Mouse (Mus musculus): ENCODE results near the gene Setx.
"Not testable (repeated sequence)": the region's sequence is repeated elsewhere in the genome, so short reads cannot be mapped to it uniquely, and the experiment has no call there.

Setx gene
- long read RNA-seq, experiment 1, partial matches to known transcripts = 0 of 1 reads
- long read RNA-seq, experiment 1, other reads (novel, unspliced or antisense) = 1 of 1 reads
- long read RNA-seq, experiment 2, partial matches to known transcripts = 5 of 9 reads
- long read RNA-seq, experiment 2, other reads (novel, unspliced or antisense) = 4 of 9 reads

- intact Hi-C loops (cut with DNase I) = loop anchor here (10.0 kb wide), 1 partner anchor 59 kb away; the partner anchor contains the start of gene Ttf1
These were observed at the start of gene Setx for GRCm38 (mm10) chr2:29123907-29124569. Gene Setx, plus strand, starts transcription at chr2:29124181.

GRCm38 (mm10) chr2:29074676-29075075 lies 49.3 kb upstream of the Setx start:
- intact Hi-C loops (cut with DNase I) = no loop called here

GRCm38 (mm10) chr2:29075331-29076070 lies 48.5 kb upstream of the Setx start:
- intact Hi-C loops (cut with DNase I) = no loop called here

DNA sequence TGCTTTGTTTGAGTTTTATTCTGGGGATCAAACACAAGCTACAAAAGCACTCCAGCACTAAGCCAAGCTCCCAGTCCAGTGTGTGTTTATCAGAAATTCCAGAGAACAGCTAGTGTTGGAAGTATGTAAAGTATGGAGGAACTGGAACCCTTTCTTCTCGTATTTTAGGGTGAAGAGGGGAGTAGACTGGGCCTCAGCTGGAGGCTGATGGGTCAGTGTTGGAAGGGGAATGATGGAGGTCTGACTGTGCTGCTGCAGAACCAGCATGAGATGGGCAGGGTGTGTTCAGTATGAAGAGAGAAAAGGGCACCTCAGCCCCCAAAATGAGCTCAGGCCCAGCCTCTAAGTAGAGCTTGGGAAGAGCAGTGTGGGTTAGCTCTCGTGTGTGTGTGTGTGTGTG lies 47.8 kb upstream of the Setx start:
- intact Hi-C loops (cut with DNase I) = no loop called here

DNA sequence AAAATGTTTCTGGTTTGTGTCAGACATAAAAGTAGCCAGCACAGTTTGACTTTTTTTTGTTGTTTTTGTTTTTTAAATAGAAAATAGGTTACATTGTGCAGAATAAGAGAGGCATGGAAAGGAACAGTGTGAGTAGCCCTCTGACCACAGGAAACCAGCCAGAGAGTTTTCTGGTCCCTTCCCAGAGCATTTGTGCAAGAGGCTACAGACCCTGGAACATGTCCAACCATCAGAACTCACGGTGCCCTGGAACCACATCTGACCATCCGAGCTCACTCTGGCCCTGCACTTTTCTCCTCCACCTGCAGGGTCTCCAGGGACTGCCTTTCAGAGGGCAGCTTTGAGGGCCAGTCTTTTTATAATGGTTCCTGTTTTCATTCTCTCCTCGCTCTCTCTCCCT lies 42.0 kb upstream of the Setx start:
- intact Hi-C loops (cut with DNase I) = no loop called here

- intact Hi-C loops (cut with DNase I) = no loop called here
These were observed 38.0 kb upstream of the Setx start for GRCm38 (mm10) chr2:29086026-29086425.

GRCm38 (mm10) chr2:29089276-29089675 lies 34.7 kb upstream of the Setx start:
- intact Hi-C loops (cut with DNase I) = not testable (repeated sequence)

GRCm38 (mm10) chr2:29095674-29096073 lies 28.3 kb upstream of the Setx start:
- intact Hi-C loops (cut with DNase I) = no loop called here

DNA sequence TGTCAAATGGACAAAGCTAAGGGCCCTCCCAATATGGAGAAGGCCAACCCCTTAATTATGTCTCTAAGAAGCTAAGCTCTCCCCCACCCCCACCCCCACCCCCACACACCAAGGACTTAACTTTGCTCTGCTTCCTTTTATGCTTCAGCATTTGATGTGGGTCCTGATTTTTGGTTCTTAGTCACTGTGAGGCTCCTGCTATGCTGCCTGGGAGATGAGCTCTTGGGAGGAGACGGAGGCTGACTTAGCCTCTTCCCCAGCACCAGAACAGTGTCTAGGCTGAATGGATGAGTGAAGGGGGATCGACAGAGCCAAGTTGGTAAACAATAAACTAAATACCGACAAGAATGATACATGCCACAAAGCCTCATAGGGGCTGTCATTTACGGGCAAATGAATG lies 27.2 kb upstream of the Setx start:
- intact Hi-C loops (cut with DNase I) = no loop called here

GRCm38 (mm10) chr2:29097465-29097864 lies 26.5 kb upstream of the Setx start:
- intact Hi-C loops (cut with DNase I) = no loop called here

DNA sequence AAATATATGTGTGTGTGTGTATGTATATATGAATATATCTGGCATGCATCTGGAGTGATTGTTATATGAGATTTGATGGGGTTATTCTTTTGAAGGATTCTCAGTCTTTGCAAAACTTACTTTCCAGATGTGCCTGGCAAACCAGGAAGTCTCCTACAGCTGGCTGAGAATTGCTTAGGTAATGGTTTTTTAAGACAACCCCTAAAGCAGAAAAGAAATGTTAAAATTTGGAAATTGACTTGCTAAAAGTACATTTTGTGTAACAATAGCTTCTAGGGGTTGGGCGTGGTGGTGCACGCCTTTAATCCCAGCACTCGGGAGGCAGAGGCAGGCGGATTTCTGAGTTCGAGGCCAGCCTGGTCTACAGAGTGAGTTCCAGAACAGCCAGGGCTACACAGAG lies 26.0 kb upstream of the Setx start:
- intact Hi-C loops (cut with DNase I) = not testable (repeated sequence)

DNA sequence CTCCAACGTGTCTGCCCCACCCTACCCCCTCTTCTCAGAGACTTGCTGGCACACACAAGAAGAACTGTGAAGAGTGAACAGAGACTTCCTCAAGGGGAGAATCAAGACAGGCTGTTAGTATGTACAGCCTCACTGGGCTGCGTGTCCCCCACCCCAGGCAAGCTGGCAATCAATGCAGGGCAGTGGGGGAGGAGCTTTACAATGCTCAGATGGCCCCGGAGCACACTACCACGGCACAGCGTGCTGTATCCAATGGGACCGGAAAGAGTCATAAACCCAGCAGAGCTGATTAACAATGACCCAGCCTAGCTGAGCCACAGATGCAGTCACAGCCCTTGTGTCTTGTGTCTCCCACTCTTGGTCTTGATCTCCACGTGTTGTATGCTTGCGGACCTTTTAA lies 25.2 kb upstream of the Setx start:
- intact Hi-C loops (cut with DNase I) = no loop called here

- intact Hi-C loops (cut with DNase I) = no loop called here
These were observed 24.3 kb upstream of the Setx start for GRCm38 (mm10) chr2:29099646-29100045.

GRCm38 (mm10) chr2:29100822-29101534 lies 23.0 kb upstream of the Setx start:
- intact Hi-C loops (cut with DNase I) = no loop called here

DNA sequence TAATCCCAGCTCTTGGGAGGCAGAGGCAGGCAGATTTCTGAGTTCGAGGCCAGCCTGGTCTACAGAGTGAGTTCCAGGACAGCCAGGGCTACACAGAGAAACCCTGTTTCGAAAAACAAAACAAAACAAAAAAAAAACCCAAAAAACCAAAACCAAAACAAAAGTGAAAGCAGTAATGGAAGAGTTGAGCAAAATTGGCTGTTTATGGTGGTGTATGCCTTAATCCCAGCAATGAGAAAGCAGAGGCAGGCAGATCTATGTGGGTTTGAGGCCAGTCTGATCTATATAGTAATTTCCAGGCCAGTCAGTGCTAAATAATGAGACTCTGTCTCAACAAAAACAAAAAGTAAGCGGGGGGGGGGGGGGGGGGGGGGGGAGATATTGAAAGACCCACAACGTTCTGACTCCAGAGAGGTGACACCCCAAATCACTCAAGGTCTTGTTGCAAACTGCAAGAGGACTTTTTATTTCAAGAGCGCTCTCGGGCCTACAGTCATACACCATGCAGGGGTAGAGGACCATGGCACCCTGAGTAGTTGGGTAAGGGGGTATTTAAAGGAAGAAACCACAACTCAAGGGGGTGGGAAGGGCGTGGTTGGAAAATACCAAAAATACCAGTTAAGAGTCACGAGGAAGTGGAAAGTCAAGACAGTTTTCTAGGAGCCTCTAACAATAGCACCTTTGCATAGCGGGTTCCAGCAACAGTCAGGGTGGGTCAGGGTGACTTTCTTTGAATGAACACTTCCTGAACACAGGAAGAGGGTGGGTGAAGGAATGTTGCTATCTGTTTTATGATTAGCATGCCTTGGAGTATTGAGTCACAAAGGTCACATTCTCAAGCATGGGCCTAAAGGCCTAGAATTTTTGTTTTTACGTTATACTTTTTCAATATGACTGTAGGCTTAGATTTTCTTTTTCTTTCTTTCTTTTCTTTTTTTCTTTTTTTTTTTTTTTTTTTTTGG lies 21.3 kb upstream of the Setx start:
- intact Hi-C loops (cut with DNase I) = not testable (repeated sequence)

DNA sequence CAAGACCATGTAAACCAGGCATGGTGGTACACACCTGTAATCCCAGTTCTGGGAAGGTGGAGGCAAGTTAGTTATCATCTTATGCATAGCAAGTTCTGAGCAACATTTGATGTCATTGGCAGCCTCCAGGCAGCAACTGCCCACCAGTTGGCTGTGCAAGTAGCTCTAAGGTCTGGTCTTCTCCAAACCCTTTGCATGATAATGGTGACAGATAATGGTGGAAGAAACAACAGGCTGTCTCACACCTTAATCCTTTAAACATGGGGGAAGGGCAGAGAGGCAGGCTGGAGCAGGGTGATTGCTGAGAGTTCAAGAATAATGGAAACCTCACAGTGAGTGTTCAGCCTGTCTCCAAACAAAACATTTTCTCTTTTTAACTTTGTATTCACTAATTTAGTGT lies 3.0 kb upstream of the Setx start:
- intact Hi-C loops (cut with DNase I) = loop anchor here (10.0 kb wide), 1 partner anchor 56 kb away; the partner anchor contains the start of gene Ttf1

DNA sequence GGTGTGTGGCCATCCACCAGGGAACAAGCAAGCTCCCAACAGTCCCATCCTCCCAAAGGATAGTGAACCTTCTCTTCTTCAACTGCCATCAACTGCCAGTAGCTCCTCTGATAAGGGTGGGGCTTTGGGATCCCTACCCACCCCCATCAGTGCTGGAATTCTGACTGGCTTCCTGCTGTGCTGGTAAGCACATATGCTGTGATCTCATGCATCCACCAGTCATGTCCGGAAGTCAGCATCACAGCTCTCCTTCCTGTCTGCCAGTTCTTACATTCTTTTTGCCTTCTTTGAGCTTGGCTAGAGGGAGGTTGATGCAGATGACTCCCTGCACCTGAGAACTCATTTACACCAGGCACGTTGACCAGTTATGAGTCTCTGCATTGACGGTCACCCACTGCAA lies 1.5 kb upstream of the Setx start:
- intact Hi-C loops (cut with DNase I) = loop anchor here (10.0 kb wide), 1 partner anchor 58 kb away; the partner anchor contains the start of gene Ttf1

DNA sequence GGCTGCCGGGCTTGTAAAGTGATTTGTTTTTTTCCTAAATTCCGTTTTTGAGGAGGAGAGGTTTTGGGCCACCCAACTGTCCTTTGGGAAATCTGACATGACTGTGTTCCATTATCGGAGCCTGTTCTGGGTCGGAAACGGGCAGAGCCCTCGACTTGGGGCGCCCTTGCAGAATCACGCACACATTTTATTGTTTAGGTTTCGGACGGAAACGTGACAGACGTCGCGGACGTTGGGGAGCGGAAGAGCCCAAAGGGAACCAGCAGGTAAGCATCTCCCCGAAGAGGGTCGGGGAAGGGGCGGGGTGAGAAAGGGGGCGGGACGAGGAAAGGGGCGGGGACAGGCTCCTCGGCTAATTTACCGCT lies 572 bp downstream of the Setx start:
- intact Hi-C loops (cut with DNase I) = loop anchor here (10.0 kb wide), 1 partner anchor 60 kb away; the partner anchor contains the start of gene Ttf1

GRCm38 (mm10) chr2:29124936-29125701 lies 1.1 kb downstream of the Setx start:
- intact Hi-C loops (cut with DNase I) = loop anchor here (10.0 kb wide), 1 partner anchor 60 kb away; the partner anchor contains the start of gene Ttf1

Measured in adrenal gland (tissue).